ENCODE assay signal across 8 mouse cellular contexts in genomic region chr4:155653086-155653450, GRCm38 (mm10). TPM values are rescaled to one million over a fixed set of nuclear protein-coding genes. Genes with fewer than 3 reads are reported as not detected.
DNase-seq lines count a peak whose midpoint lies in the region; ATAC-seq and TF ChIP-seq lines count a peak whose summit lies in the region.

Mmp23 (minus strand) TSS chr4:155653384.

- TF ChIP-seq CTCF in liver, postnatal 0 days (IDR thresholded peaks at IDR 0.05; ENCODE audit: low read depth): peak; percentile 11; the same call in 1 of the 2 replicates

- no peak for TF ChIP-seq EP300 in liver, postnatal 0 days (IDR thresholded peaks at IDR 0.05; ENCODE audit: low read depth)

- H3K36me3 ChIP-seq in hindbrain, embryonic 16.5 days (ENCODE audit: control insufficient read depth, insufficient read depth, low read length): peaks cover 45% of the 10 kb centered on the region
- H3K36me3 ChIP-seq in liver, postnatal 0 days (replicated peaks; ENCODE audit: insufficient read depth, low read length): peaks cover 27% of the 10 kb centered on the region
- H3K36me3 ChIP-seq in neural tube, embryonic 13.5 days: peaks cover 63% of the 10 kb centered on the region

- peaks cover 27% of the 10 kb centered on the region for H3K4me1 ChIP-seq in hindbrain, embryonic 16.5 days (ENCODE audit: control insufficient read depth, insufficient read depth, low read depth, low read length)
- peaks cover 19% of the 10 kb centered on the region for H3K4me1 ChIP-seq in liver, postnatal 0 days (ENCODE audit: insufficient read depth)
- peaks cover 34% of the 10 kb centered on the region for H3K4me1 ChIP-seq in neural tube, embryonic 13.5 days (replicated peaks)

- peak within 1 kb of the TSS; percentile 56 for H3K9ac ChIP-seq in hindbrain, embryonic 16.5 days (ENCODE audit: low read depth, low read length)
- H3K9ac ChIP-seq in liver, postnatal 0 days (replicated peaks): peak within 1 kb of the TSS; percentile 47; the same call in 1 of the 2 replicates
- H3K9ac ChIP-seq in neural tube, embryonic 13.5 days: peak within 1 kb of the TSS; percentile 67

- no peak for ATAC-seq in CD4-positive, CD25-positive, alpha-beta regulatory T cell, adult 4 months
- peak; percentile 43 for ATAC-seq in hindbrain, embryonic 16.5 days
- no peak for ATAC-seq in liver, postnatal 0 days
- no peak for ATAC-seq in neural tube, embryonic 13.5 days (ENCODE audit: low read depth)
- no peak; the same call in 1 of the 2 replicates for ATAC-seq in frontal cortex, adult (ENCODE audit: low TSS enrichment)

- H3K27ac ChIP-seq in hindbrain, embryonic 16.5 days (ENCODE audit: low read depth, low read length): no peak within 1 kb of the TSS
- H3K27ac ChIP-seq in liver, postnatal 0 days (ENCODE audit: low read depth): peak within 1 kb of the TSS; percentile 12; the same call in 1 of the 2 replicates
- no peak within 1 kb of the TSS for H3K27ac ChIP-seq in neural tube, embryonic 13.5 days (replicated peaks)

- peak within 1 kb of the TSS; percentile 36 for H3K4me3 ChIP-seq in hindbrain, embryonic 16.5 days (ENCODE audit: low read length)
- peak within 1 kb of the TSS; percentile 30 for H3K4me3 ChIP-seq in liver, postnatal 0 days (ENCODE audit: low read depth, low read length)
- peak within 1 kb of the TSS; percentile 39 for H3K4me3 ChIP-seq in neural tube, embryonic 13.5 days

- peaks cover 56% of the 10 kb centered on the region for H3K27me3 ChIP-seq in hindbrain, embryonic 16.5 days (replicated peaks; ENCODE audit: control insufficient read depth, insufficient read depth, low read length)
- peaks cover 45% of the 10 kb centered on the region for H3K27me3 ChIP-seq in liver, postnatal 0 days (ENCODE audit: insufficient read depth, low read length)
- H3K27me3 ChIP-seq in neural tube, embryonic 13.5 days: peaks cover 74% of the 10 kb centered on the region

- 0% methylated on average over 33 of the region's 33 CpGs for WGBS in hindbrain, embryonic 16.5 days
- under 1% methylated on average over 32 of the region's 33 CpGs for WGBS in liver, postnatal 0 days (ENCODE audit: insufficient replicate concordance)
- 1% methylated on average over 33 of the region's 33 CpGs for WGBS in neural tube, embryonic 13.5 days

- H3K4me2 ChIP-seq in hindbrain, embryonic 16.5 days (ENCODE audit: low read length): peak within 1 kb of the TSS; percentile 72
- H3K4me2 ChIP-seq in liver, postnatal 0 days (ENCODE audit: low read depth, low read length): peak within 1 kb of the TSS; percentile 54
- H3K4me2 ChIP-seq in neural tube, embryonic 13.5 days: peak within 1 kb of the TSS; percentile 66

- H3K9me3 ChIP-seq in hindbrain, embryonic 16.5 days (ENCODE audit: control insufficient read depth, low read length): no peaks in the 10 kb centered on the region
- H3K9me3 ChIP-seq in liver, postnatal 0 days (ENCODE audit: low read length): no peaks in the 10 kb centered on the region
- H3K9me3 ChIP-seq in neural tube, embryonic 13.5 days: no peaks in the 10 kb centered on the region

- peak; percentile 23 for DNase-seq in CD4-positive, CD25-positive, alpha-beta regulatory T cell, adult 2 months (ENCODE audit: low read depth, low spot score)
- DNase-seq in adrenal gland, postnatal 4 days (ENCODE audit: low spot score in 2 of 2): no peak
- DNase-seq in gastrocnemius, postnatal 25 days: peak; percentile 49
- no peak for DNase-seq in liver, postnatal 0 days

RNA-seq across cellular contexts. Expression of gene Mmp23, which starts in this region (rescaled TPM):
- polyA plus RNA-seq in CD4-positive, CD25-positive, alpha-beta regulatory T cell, adult 4 months (2017; shearing (Covaris generic)): not detected
- total RNA-seq in adrenal gland, postnatal 4 days (2021): 10 to 100 TPM; 18.8 to 25.4 TPM
- 1 to 10 TPM; 3.0 to 5.0 TPM for total RNA-seq in gastrocnemius, postnatal 25 days (2021)
- 2.9 and 5.3 TPM in 2 replicates for polyA plus RNA-seq in hindbrain, embryonic 16.5 days (2015; fragmentation: Nextera tagmentation; extraction: Ambion mirVana)
- 5.9 and 6.8 TPM in 2 replicates for polyA plus RNA-seq in liver, postnatal 0 days (2015; fragmentation: Nextera tagmentation; extraction: Ambion mirVana)
- 3.9 and 5.4 TPM in 2 replicates for polyA plus RNA-seq in neural tube, embryonic 13.5 days (2015; fragmentation: Nextera tagmentation; extraction: Ambion mirVana)

Comparison
In these comparisons a context has a peak if more than half of its experiments do, and no peak if none do; other contexts are left out.
1. DNase-seq: peak in CD4-positive, CD25-positive, alpha-beta regulatory T cell, adult 2 months (single experiment) and gastrocnemius, postnatal 25 days (single experiment); none in adrenal gland, postnatal 4 days (0 of 2) and liver, postnatal 0 days (single experiment).
2. Peak in every context shown above with its lines, with median percentiles within 50 percentile points of each other: H3K4me2 ChIP-seq, H3K4me3 ChIP-seq and H3K9ac ChIP-seq.